Mouse (Mus musculus) midbrain, embryonic 10.5 days (tissue): Measurements from ENCODE around the gene Hyou1. TPM values are rescaled to one million over a fixed set of nuclear protein-coding genes. Genes with fewer than 3 reads are reported as not detected.
"Not testable (repeated sequence)": the region's sequence is repeated elsewhere in the genome, so short reads cannot be mapped to it uniquely, and the experiment has no call there.

Experiments
- DNase-seq: peaks from one replicate; pipeline ENCODE4 v3.0.0-alpha.2; 2017; ENCODE audit warnings: low spot score
- H3K27ac ChIP-seq: fragments of 300-500 bp; sonication (generic); replicated peaks from 2 replicates; pipeline ENCODE4 v1.5.1; 2016; ENCODE audit warnings: mild to moderate bottlenecking
- H3K27me3 ChIP-seq: fragments of 300-500 bp; sonication (generic); 2 replicates; pipeline ENCODE4 v1.6.1; 2016; ENCODE audit warnings: low read depth, mild to moderate bottlenecking; ENCODE audit not compliant: poor library complexity, severe bottlenecking
- H3K36me3 ChIP-seq: fragments of 300-500 bp; sonication (generic); 2 replicates; pipeline ENCODE4 v1.6.1; 2016; ENCODE audit warnings: mild to moderate bottlenecking, moderate library complexity
- H3K4me1 ChIP-seq: fragments of 300-500 bp; sonication (generic); 2 replicates; pipeline ENCODE4 v1.6.1; 2016
- H3K4me3 ChIP-seq: fragments of 300-500 bp; sonication (generic); 2 replicates; pipeline ENCODE4 v1.5.1; 2016; ENCODE audit warnings: mild to moderate bottlenecking, moderate library complexity
- H3K9me3 ChIP-seq: fragments of 300-500 bp; sonication (generic); replicated peaks from 2 replicates; pipeline ENCODE4 v1.6.1; 2016; ENCODE audit warnings: mild to moderate bottlenecking
- WGBS: fragments of 180-500 bp; shearing (Covaris S2); methylation state at CpG from one replicate; pipeline ENCODE4 v1.1.7; 2016; 5-methylcytosine and 5-hydroxymethylcytosine counted together
- polyA plus RNA-seq: library from polyadenylated mRNA; unstranded; fragments of >200 nt; fragmentation: Nextera tagmentation; extraction: Ambion mirVana; gene quantifications from 2 replicates; pipeline ENCODE4 v1.2.1, GENCODE M21; 2016

The Hyou1 gene
- 40.2 and 42.1 TPM in 2 replicates for polyA plus RNA-seq

DNA sequence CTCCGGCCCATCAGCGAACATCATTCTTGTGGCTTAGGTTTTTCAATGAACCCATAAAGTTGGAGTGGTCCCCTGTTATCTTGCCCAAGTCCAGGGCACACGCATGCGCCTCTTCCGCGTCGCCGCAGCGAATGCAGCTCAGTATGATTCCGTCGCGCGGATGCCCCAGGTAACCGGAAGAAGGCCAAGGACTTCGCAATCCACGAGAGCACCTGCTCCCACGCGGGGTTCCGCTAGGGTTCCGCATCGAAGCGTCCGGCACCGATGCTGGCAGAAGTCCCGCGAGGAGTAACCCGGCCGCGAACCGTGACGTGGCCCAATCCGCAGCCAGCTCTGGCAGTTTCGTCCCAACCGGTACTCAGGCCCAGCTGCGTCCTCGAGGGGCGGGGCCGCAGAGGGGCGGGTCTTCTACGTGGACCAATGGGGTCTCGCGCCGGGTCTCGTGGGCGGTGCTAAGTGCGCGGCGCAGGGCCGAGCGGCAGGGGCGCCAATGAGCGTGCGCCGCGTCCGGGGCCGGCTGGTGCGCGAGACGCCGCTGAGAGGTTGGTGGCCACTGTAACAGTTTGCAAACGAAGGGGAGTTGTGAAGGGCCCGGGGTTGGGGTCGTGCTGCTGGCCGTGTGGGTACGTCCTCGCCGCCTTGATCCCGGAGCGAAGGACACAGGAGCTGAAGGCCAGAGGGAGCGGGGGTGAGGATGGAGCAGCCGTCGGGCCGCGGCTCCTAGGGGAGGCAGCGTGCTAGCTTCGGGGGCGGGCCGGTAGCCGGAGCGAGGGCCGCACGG is at the start of gene Hyou1:
Gene Hyou1 (plus strand): TSS at position 437 of the 781 bp plus-strand sequence.
- Histone ChIP-seq H3K27ac (peak within 1 kb of the TSS; percentile 94), H3K4me1 (peaks cover 31% of the 10 kb centered on the region), H3K4me3 (peak within 1 kb of the TSS; percentile 92), H3K27me3 (no peaks in the 10 kb centered on the region), H3K36me3 (peaks cover 42% of the 10 kb centered on the region), H3K9me3 (no peaks in the 10 kb centered on the region)
- peak; percentile 100 for DNase-seq
- under 1% methylated on average over 83 of the region's 83 CpGs for WGBS

DNA sequence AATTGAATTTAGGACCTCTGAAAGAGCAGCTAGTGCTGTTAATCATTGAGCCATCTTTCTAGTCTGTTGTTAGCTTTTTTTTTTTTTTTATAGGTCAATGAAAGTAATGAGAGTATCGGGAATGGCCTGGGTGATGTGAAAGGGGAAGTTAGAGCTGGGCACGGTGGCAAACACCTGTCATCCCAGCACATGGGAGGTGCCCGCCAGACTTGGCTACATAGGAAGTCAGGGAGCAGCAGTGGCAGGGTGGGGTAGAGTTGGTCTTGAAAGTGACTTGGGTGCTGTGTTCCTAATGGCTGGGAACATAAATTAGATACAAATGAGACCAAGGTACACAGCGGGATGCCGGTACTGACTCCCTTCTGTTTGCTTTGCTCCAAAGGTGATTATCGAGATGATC is 48.6 kb upstream of the Hyou1 start:
- Histone ChIP-seq H3K9me3 (peaks cover 11% of the 10 kb centered on the region; the same call in 1 of the 2 replicates), H3K4me3 (no peak overlapping the region), H3K4me1 (peaks cover 18% of the 10 kb centered on the region), H3K36me3 (peaks cover 65% of the 10 kb centered on the region), H3K27me3 (no peaks in the 10 kb centered on the region), H3K27ac (no peak overlapping the region)
- 95% methylated on average over 6 of the region's 6 CpGs for WGBS
- no peak for DNase-seq

DNA sequence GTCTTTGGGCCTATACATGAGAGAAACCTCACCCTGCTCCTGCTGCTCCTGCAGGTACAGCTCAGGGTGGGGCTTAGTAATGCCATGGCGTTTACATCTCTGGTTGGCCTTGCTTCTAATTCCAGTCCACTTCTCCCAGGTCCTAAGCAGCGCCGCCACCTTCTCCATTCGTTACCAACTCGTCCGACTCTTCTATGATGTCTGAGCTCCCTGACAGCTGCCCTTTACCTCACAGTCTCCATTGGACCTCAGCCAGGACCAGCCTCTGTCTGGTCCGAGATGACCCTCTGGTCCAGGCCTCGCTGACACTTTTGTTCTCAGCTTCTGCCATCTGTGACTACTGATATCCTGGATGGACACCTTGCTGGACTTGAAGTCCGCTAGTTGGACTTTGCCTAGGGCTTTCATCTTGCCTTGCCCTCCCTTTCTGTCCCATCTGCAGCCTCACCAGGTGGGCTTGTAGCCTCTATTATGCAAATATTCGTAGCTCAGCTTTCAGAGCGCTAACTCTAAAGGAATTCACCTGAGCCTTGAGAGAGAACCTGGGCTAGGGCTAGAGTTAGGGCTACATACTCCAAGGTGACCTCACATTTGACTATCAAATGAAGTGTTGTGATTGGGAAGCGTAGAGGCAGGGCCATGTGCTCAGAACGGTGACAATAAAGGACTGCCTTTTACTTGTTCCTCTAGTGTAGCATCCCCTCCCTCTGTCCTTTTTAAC is 46.2 kb upstream of the Hyou1 start:
- no peak for DNase-seq
- WGBS: 95% methylated on average over 13 of the region's 13 CpGs
- H3K27ac ChIP-seq: peak overlapping the region; percentile 96

GRCm38 (mm10) chr9:44334396-44335330 is 44.6 kb upstream of the Hyou1 start, which contains the start of gene H2afx:
Gene H2afx, plus strand, starts transcription at chr9:44334694.
- H3K36me3 ChIP-seq: peaks cover 80% of the 10 kb centered on the region
- H3K4me3 ChIP-seq: peak within 1 kb of the TSS; percentile 94
- under 1% methylated on average over 91 of the region's 91 CpGs for WGBS

More for the DNA sequence above, 46.2 kb upstream of the Hyou1 start:
- Histone ChIP-seq H3K4me1 (peaks cover 19% of the 10 kb centered on the region), H3K9me3 (peaks cover 11% of the 10 kb centered on the region; the same call in 1 of the 2 replicates), H3K27me3 (no peaks in the 10 kb centered on the region), H3K4me3 (0 out of 2 replicates have a peak overlapping the region, but pooled peaks have one; percentile 16), H3K36me3 (peaks cover 80% of the 10 kb centered on the region)

GRCm38 (mm10) chr9:44335331-44336092 is 43.8 kb upstream of the Hyou1 start:
- Histone ChIP-seq H3K4me3 (peak overlapping the region; percentile 94), H3K4me1 (peaks cover 19% of the 10 kb centered on the region), H3K36me3 (peaks cover 79% of the 10 kb centered on the region), H3K27me3 (no peaks in the 10 kb centered on the region), H3K9me3 (peaks cover 11% of the 10 kb centered on the region; the same call in 1 of the 2 replicates), H3K27ac (peak overlapping the region; percentile 96)
- WGBS: under 1% methylated on average over 50 of the region's 50 CpGs
- peak; percentile 71 for DNase-seq

More at GRCm38 (mm10) chr9:44334396-44335330, 44.6 kb upstream of the Hyou1 start, which contains the start of gene H2afx:
- Histone ChIP-seq H3K27ac (peak within 1 kb of the TSS; percentile 96), H3K9me3 (peaks cover 11% of the 10 kb centered on the region; the same call in 1 of the 2 replicates), H3K4me1 (peaks cover 19% of the 10 kb centered on the region), H3K27me3 (no peaks in the 10 kb centered on the region)
- DNase-seq: peak; percentile 99

- peaks cover 19% of the 10 kb centered on the region for H3K4me1 ChIP-seq
- WGBS: 3% methylated on average over 5 of the region's 5 CpGs
- H3K4me3 ChIP-seq: peak overlapping the region; percentile 94
- H3K27ac ChIP-seq: peak overlapping the region; percentile 96
- H3K27me3 ChIP-seq: no peaks in the 10 kb centered on the region
- peaks cover 79% of the 10 kb centered on the region for H3K36me3 ChIP-seq
- no peak for DNase-seq
- peaks cover 11% of the 10 kb centered on the region; the same call in 1 of the 2 replicates for H3K9me3 ChIP-seq
Measured at GRCm38 (mm10) chr9:44336093-44336406, 43.2 kb upstream of the Hyou1 start.

GRCm38 (mm10) chr9:44336513-44336912 is 42.8 kb upstream of the Hyou1 start:
- peaks cover 78% of the 10 kb centered on the region for H3K36me3 ChIP-seq
- H3K27me3 ChIP-seq, DNase-seq: not testable (repeated sequence)
- WGBS: 46% methylated on average over 4 of the region's 4 CpGs
- H3K9me3 ChIP-seq: peaks cover 11% of the 10 kb centered on the region; the same call in 1 of the 2 replicates
- 0 out of 2 replicates have a peak overlapping the region, but pooled peaks have one; percentile 96 for H3K27ac ChIP-seq
- H3K4me1 ChIP-seq: peaks cover 19% of the 10 kb centered on the region
- H3K4me3 ChIP-seq: peak overlapping the region; percentile 94

- H3K27ac ChIP-seq: no peak overlapping the region
- no peak for DNase-seq
- no peaks in the 10 kb centered on the region for H3K27me3 ChIP-seq
Measured at GRCm38 (mm10) chr9:44336964-44337363, 42.3 kb upstream of the Hyou1 start.

DNA sequence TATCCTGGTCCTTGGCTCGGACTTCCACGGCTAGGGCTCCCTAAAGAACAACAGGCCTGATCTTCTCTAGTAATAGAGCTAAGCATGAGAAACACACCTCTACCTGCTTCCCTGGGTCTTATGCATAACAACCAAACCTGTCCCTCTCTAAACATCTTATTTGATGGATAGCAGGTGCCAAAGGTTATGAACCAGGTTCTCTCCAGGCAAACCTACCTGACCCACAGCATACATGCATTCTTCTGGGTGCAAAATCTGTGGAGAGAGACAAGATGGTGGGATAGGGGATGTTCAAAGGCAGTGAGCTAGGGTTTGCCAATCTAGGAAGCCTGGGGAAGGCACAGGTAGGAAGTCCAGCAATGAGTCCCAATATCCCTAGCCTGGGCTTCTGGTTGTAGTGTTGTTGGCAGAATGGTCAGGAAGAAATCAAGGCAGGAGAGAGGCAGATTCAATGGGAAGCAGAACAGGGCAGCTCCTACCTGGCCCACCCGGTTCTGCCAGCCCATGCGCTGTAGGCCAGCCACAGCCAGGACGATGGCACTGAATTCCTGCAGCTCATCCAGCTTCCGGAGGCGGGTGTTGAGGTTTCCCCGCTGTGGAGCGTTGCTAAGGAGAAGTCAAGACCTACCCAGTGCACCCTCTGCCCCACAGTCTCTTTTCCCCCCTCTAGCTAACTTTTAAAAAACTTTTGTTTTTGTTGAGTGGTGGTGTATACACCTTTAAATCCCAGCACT is 41.7 kb upstream of the Hyou1 start:
- H3K36me3 ChIP-seq: peaks cover 71% of the 10 kb centered on the region
- H3K27ac ChIP-seq: 0 out of 2 replicates have a peak overlapping the region, but pooled peaks have one; percentile 28
- no peaks in the 10 kb centered on the region for H3K27me3 ChIP-seq
- WGBS: 76% methylated on average over 9 of the region's 9 CpGs
- peak overlapping the region; percentile 94 for H3K4me3 ChIP-seq
- H3K9me3 ChIP-seq: peaks cover 11% of the 10 kb centered on the region; the same call in 1 of the 2 replicates
- no peak for DNase-seq
- H3K4me1 ChIP-seq: peaks cover 24% of the 10 kb centered on the region

More at GRCm38 (mm10) chr9:44336964-44337363, 42.3 kb upstream of the Hyou1 start:
- peaks cover 11% of the 10 kb centered on the region; the same call in 1 of the 2 replicates for H3K9me3 ChIP-seq
- H3K4me1 ChIP-seq: peaks cover 19% of the 10 kb centered on the region
- WGBS: 83% methylated on average over 3 of the region's 3 CpGs
- peaks cover 78% of the 10 kb centered on the region for H3K36me3 ChIP-seq
- peak overlapping the region; percentile 94 for H3K4me3 ChIP-seq

DNA sequence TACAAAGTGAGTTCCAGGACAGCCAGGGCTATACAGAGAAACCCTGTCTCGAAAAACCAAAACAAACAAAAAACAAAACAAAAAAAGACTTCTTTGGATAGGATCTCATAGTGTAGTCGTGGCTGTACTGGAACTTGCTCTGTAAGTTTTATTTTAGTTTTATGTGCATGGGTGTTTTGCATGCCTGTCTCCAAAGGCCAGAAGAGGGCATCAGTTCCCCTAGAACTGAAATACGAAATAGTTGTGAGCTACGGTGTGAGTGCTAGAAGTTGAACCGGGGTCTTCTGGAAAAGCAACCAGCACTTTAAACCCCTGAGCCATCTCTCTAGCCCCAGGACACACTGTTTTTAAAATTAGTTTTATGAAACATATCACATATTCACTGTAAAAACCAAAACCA is 40.7 kb upstream of the Hyou1 start:
- peak overlapping the region; percentile 21; the same call in 1 of the 2 replicates for H3K4me3 ChIP-seq
- H3K36me3 ChIP-seq: peaks cover 62% of the 10 kb centered on the region
- peaks cover 34% of the 10 kb centered on the region for H3K4me1 ChIP-seq
- DNase-seq: no peak
- H3K9me3 ChIP-seq: peaks cover 4% of the 10 kb centered on the region; the same call in 1 of the 2 replicates
- no peak overlapping the region for H3K27ac ChIP-seq
- no peaks in the 10 kb centered on the region for H3K27me3 ChIP-seq
- 86% methylated on average over 5 of the region's 5 CpGs for WGBS

DNA sequence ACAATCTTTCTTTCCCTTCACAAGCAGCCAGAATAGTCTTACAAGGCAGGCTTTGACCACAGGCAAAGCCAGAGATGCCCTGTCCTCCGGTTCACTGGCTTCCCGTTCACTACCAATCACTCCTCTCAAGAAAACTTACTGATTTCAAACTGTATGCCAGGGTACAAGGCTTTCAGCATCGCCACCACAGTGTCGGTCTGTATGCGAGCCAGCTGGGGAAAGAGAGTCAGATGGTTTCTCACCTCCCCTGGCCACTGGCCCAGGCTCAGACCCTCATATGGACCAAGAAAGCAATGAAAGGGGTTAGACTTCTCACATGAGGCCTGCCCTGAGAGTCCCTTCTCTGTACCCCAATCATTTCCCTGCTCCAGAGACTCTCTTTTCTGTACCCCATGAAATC is 37.8 kb upstream of the Hyou1 start:
- peaks cover 35% of the 10 kb centered on the region for H3K4me1 ChIP-seq
- 90% methylated on average over 5 of the region's 5 CpGs for WGBS
- H3K9me3 ChIP-seq: no peaks in the 10 kb centered on the region
- peaks cover 64% of the 10 kb centered on the region for H3K36me3 ChIP-seq
- peak overlapping the region; percentile 98; the same call in 1 of the 2 replicates for H3K27ac ChIP-seq
- peak overlapping the region; percentile 87 for H3K4me3 ChIP-seq
- H3K27me3 ChIP-seq: no peaks in the 10 kb centered on the region
- no peak for DNase-seq
